Mouse (Mus musculus) kidney, postnatal 36 days (tissue): ENCODE measurements around the gene Hist1h4f.

Experiments
- DNase-seq, 2 experiments: peaks; one replicate each; pipeline ENCODE4 v3.0.0; 2021 to 2022; ENCODE audit warnings: mixed read lengths in 2 of 2

Gene Hist1h4f

DNA sequence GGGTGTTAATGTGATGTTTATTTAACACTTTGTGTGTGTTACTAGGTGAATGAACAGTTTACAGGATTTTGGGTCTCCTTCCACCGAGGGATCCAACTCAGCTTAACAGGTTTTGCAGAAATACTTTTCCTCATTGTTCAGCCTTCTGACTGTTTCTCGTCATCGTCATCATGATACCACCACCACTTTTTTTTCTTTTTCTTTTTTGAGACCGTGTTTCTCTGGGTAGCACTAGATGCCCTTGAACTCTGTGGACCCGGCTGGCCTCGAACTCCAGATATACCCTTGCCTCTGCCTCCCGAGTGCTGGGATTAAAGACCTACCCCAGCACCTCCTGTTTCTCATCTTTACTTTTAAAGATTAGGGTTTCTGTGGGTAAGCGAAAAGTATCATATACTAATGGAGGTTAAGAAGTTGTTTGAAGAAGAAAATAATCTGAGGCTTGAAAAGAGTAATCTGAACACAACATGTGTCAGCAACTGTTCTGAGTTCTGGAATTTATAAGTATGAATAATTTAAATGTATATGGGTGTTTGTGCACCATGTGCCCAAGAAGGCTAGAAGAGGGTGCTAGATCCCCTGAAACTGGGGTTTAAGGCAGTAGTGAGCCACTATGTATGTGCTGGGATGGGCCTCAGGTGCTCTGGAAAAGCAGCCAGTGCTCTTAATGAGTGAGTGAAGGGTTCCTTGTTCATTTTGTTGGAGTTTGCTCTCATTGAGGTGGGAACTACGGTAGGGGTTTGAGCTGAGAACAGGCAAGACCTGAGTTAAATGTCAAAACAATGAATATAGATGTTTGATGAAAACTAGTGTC is 19.0 kb downstream of the Hist1h4f start:
- no peak for DNase-seq

DNA sequence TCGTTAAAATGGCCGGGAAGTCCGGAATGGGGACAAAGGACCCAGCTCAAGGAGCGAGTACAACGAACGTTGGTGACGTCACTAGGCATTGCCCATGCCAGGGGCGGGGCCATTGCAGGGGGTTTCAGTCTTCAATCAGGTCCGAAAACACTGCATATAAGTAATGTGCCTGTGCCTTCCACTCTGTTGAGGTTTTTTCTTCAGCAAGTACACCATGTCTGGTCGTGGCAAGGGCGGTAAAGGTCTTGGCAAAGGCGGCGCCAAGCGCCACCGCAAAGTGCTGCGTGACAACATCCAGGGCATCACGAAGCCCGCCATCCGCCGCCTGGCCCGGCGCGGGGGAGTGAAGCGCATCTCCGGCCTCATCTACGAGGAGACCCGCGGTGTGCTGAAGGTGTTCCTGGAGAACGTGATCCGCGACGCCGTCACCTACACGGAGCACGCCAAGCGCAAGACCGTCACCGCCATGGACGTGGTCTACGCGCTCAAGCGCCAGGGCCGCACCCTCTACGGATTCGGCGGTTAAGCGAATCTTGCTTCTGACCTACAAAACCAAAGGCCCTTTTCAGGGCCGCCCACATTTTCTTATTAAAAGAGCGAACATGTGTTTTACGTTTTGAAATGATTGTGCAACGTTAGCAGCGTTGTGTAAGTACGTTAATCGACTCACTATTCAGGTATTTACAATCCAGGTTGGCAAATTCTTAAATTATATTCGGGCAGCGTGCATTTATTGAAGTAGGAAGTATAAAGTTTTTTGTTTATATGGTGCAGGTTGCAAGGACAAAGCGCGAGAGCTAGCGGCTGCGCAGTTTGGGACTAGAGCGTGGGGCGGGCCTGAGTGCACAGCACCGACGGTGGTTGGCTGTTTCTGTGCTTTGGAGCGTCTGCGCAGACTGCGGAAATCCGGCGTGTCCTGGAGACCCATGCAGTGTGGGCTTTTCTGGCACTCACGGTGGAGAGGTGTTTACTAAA is 20.3 kb downstream of the Hist1h4f start, which contains the start of gene Hist1h4h:
Hist1h4h (plus strand) TSS at position 150 of the 975 bp plus-strand sequence.
- peak; percentile 95 to 98 for DNase-seq

DNA sequence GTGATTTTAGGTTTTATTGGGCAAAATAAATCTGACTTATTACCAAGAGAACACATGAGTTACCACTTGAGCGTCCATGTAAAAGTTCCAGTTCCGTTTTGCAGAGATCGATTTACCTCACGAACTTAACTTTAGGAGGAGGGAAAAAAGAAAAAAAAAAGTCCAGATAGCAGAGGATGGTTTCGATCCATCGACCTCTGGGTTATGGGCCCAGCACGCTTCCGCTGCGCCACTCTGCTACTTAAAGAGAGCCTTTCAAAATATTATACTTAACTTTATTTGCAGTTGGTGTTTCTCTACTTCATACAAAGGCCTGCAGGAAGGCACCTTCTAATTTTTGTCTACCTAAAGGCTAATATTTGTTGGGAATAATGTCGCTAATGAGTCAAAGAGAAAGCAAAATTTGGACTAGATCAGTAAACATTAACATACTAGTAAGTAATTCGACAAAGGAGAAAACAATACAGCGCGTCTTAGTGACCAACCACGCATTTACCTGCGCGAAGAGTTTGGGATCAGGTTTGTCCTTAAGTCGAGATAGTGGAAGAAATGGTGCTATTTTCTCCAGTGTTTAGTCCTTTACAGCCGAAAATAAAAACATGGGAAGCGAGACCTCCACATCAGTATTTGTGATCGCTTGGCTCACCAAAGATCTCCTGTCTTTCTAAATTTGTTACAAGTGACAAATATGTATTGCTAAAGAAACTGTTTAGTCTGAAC is 21.1 kb downstream of the Hist1h4f start:
- peak; percentile 58 to 66 for DNase-seq

DNA sequence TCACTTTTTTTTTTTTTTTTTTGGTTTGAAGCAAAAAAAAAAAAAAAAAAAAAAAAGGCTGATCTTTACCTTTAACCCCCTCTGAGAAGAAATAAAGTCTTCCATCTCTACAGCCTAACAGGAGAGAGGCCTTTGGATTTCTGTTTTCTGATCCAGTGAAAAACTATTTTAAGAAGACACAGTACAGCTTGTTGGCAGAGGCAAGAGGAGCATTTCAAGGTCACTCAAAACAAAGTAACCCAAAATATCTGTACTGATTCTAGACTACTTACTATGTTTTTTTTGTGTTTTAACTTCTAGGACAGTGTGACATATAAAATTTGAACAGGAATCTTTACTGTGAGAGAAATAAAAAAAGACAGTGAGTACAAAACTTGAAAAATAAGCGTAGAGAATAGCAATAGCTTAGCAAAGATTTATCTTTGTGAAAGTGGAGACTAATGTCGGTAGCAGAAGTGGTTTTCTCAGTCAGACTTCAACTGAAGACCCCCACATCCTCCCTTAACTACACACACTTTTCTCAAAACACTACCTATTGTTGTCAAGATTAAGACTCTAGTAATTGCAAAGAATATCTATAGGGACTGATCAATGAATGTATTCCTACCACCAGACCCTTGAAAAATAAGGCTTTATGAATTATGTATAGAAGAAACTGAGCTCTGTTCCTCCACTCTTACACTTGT is 21.8 kb downstream of the Hist1h4f start:
- no peak for DNase-seq

DNA sequence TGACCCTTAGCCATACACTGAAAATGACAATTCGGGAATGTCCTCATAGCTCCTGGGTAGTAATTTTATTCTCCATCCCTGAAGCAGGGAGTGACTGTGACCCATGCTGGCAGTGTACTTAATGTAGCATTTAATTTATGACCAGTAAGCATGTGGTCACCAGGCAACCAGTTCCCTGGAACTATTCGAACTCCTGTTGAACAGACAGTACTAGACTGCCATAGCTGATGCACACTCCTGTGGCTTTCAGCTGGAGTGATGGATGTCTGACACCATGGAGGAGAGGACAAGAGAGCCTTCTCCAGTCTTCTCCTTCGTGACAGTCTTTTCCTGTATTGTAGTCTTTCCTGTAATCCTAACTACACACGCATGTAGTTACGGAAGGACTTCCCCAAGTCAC is 22.4 kb downstream of the Hist1h4f start:
- no peak for DNase-seq

DNA sequence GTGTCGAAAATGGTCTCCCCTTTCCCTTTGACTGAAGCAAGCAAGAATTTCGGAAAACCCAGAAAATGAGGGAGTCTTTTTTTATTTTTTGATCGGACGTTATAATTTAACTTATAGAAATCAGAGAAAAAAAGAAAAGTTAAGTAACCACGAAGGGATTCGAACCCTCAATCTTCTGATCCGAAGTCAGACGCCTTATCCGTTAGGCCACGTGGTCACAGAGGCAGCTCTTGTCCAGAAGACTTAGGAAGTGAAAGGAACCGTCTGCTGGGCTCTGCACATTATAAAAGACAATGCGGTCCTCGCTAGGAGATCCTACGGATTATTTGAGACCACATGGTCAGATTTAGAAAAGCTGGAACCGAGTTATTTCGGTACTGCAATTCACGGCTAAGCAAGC is 25.1 kb downstream of the Hist1h4f start:
- peak; percentile 90 to 91 for DNase-seq

DNA sequence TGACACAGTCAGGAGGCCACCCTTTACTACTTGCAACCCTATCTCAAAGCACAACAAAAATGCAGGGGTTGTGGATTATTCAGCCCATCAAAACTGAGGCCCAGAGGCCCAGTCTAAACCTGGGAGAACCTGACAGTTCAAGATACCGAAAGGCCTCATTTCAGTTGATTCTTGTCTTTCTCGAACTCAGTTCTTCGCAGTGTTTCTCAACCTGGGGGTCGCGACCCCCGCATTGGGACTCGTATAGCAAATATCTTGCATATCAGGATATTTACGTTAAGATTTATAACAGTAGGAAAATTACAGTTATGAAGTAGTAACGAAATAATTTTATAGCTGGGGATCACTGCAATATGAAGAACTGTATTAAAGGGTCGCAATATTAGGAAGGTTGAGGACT is 25.5 kb downstream of the Hist1h4f start:
- peak in 1 of 2 experiments; percentile 7 for DNase-seq

DNA sequence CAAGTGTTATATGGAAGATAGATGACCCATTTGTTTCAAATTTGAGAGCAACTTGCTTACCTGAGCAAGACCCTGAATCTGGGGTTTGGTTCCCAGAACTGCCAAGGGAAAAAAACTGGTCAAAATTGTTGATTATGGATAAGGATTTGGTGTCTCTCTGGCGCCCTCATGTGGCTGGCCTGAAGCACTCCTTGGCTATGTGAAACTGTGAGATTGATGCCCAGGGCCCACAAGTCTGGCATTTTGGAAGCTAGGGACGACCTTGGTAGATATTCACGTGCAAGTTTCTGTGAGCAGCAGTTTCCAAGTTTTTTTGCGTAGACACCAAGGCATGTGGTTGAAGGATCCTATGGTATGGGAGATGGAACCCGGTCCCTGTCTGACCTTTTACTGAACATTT is 26.8 kb downstream of the Hist1h4f start:
- peak; percentile 60 to 82 for DNase-seq

DNA sequence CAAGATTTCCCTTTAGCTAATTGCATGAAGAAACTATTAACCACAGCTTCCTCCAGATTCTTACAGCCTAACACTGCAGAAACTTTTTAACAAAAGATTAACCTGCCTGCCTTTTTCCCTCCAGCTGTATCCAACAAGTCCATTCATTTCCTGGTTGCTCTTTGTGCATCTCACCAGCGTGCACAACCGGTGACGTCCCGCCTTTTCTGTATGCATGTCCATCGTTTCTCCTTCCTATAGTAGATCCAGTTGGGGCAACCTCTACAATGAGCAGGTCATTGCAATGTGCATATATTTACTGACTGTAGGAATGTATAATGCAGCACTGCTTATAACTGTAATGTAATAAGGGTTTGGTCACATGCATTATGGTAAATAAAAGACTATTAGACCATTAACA is 27.5 kb downstream of the Hist1h4f start:
- no peak for DNase-seq

DNA sequence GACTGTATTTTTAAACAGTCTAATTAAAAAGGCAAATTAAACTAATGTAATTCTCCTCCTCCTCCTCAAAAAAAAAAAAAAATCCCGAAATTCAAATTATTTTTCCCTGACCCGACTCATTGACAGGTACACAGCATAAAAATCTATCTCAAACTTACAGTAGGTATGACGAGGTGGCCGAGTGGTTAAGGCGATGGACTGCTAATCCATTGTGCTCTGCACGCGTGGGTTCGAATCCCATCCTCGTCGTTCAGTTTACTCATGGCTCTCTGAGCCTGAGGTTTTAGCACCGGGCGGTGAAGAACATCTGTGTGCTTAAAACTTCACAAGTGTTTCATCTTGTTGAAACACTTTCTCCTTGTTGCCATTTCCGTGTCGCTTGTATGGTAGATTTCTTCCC is 29.7 kb downstream of the Hist1h4f start:
- DNase-seq, result peak; percentile 74 to 82

DNA sequence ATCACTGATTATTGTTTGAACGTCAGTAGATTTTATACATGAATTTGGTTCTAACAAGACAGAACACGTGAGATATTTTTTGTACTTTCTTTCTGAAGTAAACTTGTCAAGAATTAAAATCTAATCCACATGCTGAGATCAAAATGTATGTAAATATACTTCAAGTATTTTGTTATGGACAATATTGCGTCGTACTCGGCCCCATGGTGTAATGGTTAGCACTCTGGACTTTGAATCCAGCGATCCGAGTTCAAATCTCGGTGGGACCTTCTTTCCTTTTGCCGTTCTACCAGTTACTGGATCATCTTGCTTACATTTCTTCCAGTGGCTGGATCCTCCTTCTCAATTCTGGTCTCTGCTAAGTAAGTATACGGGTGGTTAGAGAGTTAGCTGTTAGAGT is 32.0 kb downstream of the Hist1h4f start:
- peak; percentile 76 to 79 for DNase-seq

DNA sequence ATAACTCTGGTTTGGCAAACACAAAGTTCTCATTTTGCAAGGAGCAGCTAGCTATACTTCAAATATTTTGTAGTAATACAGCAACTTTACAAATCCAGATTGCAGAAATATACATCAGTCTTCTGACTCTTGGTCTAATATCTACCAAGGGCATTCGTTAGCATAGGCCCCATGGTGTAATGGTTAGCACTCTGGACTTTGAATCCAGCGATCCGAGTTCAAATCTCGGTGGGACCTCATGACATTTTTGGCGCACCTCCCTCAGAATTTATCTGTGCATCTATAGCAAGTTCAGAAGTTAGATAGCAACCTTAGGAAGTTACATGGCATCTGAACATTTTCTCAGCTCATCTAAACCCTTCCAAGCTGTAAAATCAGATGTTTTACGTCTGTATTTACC is 32.6 kb downstream of the Hist1h4f start:
- DNase-seq, result peak; percentile 74 to 77

DNA sequence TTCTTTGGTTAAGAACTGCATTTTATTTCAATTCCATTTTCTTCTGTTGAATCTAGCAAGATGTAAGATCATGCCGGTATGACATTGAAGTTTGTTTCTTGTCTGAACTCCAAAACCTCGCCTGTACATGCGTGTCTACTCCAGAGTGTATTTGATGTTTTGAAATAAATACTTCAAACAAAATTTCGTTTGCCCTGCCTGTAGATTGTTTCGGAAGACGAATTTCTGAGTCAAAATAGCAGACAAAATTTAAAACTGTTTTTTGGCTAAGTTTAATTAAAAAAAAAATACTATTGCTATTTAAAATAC is 33.2 kb downstream of the Hist1h4f start:
- DNase-seq, result no peak

DNA sequence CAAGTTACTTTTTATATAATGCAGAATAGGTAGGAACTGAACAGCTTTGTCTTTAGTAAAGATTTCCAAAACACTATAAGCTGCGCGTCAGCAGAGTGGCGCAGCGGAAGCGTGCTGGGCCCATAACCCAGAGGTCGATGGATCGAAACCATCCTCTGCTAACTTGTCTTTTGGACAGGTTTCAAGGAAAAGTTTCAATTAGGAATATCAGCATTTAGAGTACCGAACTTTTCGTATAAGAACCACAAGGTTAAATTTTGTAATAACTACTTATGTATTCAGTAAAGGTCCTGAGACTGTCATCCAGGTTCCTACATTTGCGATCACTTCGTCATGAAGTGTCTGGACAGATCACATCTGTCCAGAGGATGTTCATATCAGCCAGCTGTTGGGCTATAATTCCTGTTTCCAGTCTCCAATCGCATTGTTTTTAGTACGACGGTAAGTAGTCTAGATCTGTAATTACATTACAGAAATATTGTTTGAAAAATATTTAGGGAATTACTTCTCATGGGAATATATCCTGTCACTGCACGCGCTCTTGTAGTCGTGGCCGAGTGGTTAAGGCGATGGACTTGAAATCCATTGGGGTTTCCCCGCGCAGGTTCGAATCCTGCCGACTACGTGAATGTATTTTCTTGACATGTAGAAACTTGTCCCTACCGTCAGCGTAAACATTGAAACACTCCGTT is 33.7 kb downstream of the Hist1h4f start:
- DNase-seq, result peak; percentile 89 to 90

DNA sequence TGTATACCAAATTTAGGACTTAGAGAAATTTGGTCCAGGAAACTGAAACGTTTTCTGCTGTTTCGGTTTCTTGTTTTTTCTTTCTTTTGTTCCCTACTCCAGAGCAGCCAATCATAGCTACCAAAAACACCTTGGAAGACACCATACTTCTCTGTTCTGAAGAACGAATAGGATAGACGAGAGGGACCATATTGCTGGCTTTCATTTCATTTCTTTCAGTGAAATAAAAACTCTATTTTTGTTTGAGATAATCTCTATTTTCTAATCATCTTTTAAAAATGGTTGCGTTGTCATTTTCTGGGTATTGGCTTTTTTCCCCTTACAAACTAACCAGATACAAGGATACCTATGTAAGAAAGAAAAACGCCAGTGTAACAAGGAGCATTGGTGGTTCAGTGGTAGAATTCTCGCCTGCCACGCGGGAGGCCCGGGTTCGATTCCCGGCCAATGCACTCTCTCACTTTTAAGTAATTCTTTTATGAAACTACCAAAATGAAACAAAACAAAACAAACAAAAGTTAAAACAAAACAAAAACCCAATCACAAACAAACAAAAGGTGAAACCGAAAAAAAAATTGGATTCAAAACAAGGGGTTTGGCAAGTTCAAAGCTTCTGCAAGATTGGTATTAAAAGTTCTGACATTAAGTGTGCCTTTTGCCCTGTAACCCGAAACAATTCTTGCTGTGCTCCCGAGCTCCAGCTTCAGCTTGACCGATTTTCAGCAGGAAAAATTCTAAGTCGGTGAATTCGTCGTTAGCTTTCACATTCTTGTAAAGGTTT is 34.4 kb downstream of the Hist1h4f start:
- peak; percentile 78 to 89 for DNase-seq

DNA sequence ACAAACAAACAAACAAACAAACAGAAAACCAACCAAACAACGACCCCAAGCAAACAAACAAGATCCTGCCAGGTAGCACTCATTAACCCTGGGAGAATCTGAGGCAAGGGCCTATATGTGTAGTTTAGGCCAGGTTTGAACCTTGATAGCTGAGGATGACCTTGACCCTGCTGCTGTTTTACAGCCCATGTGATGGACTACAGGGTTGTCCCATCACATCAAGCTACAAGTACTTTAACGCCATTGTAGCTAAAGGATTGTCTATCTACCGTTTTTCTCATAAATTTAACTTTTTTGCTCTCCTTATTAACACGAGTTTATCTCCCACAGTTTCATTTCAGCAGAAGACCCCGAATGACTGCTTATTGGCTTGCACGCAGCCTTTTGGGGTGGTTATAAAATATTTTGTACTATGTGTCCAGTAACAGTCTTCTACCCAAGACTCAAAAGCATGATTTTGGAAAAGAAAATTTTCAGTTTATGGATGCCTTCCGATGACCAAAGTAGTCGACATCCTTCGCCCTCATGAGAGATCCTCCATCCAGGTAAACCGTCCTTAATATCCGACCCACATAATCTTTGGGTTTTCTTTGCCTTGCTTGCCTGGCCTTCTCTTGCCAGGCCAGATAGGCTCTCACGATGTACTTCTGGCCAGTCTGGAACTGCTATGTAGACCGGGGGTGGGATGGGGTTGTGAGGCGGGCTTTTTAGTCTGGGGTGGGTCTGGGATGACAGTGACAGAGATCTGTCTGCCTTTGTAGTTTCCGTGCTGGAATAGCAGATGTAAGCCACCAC is 35.4 kb downstream of the Hist1h4f start:
- no peak for DNase-seq

DNA sequence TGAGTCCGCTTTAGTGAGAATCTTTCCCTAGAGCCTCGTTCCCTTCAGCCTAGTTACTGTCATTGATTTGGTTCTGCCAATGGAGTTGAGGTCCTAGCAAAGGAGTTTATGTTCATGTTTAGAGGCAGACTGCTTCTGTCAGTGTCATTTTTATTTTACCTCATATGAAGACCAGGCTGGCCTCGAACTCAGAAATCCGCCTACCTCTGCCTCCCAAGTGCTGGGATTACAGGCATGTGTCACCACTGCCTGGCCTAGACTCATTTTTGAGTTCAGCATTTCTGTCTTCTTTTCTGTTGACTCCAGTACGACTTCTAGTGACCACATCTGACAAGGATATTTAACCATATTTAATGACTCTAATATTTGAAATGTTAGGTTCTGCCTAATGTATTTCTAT is 36.2 kb downstream of the Hist1h4f start:
- no peak for DNase-seq

DNA sequence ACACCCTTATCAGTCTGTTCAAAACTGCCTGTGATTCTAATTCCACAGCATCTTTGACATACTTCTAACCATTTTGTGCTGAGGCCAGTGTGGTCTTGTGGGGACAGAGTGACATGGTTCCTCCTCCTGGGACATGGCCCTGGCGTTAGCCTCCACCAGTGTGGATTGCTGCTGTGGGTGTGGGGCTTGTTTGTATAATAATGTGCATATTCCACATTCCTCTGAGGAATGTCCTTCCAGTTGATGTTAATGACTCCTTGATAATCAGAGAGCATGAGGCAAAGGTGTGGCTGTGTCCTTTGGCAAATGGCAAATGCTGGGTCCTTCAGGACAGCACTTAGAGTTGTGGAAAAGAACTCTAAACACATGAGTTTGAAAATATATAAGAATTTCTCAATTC is 37.9 kb downstream of the Hist1h4f start:
- DNase-seq, result no peak

DNA sequence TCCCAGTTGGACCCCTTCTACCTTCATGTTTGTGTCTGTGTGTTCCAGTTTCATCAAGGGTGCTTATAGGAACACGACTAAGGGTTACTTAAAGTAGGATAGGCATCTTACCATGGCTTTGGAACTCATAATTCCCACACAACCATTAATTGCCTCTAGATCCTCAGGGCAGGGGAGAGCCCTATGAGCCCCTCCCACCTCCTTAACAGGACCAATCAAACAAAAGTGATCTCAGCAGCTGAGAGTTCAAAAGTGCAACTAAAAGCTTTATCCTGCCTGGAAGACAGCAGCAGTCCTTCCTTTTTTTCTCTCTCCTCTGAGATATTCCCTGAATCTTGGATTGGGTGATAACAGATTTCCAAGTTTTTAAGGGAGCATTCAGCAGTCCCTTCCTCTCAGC is 41.3 kb downstream of the Hist1h4f start:
- DNase-seq, result no peak

DNA sequence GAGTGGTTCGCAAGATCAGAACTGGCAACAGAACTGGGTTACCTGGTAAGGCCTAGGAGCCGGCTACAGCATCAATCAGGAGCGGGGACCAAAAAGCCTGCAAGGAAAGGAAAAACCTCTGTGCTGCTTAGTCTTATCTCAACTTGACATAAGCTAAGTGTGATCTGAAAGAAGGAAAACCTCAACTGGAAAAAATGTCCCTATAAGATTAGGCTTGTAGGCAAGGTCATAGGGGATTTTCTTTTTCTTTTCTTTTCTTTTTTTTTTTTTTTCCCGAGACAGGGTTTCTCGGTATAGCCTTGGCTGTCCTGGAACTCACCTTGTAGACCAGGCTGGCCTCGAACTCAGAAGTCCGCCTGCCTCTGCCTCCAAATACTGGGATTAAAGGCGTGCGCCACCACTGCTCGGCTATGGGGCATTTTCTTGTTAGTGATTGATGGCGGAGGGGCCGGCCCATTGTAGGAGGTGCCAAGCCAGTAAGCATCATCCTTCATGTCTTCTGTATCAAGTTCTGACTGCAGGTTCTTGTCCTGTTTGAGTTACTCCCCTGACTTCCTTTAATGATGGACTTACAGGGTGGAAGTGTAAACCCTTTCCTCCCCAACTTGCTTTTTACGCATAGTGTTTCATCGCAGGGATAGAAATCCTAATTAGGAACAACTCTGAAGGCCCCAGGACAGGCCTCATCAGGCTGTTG is 44.5 kb downstream of the Hist1h4f start:
- no peak for DNase-seq
